Mouse (Mus musculus) cerebellum, postnatal 25 days (tissue): Measurements from ENCODE around the gene Gm26938.

Experiments used
- DNase-seq, 2 experiments: peaks; one replicate each; pipeline ENCODE4 v3.0.0; 2021; ENCODE audit warnings: mixed read lengths in 2 of 2

The Gm26938 gene

DNA sequence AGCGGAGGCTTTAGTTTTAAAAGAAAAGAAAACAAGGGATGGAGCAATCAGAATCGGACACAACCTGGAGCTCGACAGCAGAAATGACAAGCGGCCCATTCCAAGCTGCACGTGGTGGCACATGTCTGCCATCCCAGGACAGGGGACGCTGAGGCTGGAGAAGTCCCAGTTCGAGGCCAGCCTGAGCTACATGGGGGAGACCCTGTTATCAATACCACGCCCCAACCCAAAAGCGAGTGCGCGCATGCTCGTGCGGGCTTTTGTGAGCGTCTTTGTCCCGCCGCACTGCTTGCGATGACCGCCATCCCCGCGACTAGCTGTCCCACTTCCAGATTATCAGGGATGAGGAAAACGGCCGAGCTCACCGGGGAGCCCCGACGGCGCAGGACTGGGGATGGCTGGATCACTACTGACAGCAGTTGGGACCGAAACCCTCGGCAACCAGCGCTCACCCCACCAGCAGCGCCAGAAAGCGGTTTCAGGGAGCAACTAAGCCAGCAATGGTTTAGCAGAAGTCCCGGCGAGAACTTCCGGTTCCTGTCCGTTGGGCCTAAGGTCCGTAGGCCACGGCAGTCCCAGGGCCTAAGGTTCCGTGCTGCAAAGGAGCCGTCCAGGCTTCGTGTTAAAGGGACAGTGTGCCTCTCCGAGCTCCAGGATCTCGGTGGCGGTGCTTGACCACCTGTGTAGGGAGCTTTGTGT, at the start of gene Gm26938, which contains the start of gene Psmg3:
Gene Gm26938 (minus strand): TSS at position 51 of the 699 bp plus-strand sequence.
Gene Psmg3 (minus strand): TSS at position 529 of the 699 bp plus-strand sequence.
- DNase-seq, result peak; percentile 92 to 97

DNA sequence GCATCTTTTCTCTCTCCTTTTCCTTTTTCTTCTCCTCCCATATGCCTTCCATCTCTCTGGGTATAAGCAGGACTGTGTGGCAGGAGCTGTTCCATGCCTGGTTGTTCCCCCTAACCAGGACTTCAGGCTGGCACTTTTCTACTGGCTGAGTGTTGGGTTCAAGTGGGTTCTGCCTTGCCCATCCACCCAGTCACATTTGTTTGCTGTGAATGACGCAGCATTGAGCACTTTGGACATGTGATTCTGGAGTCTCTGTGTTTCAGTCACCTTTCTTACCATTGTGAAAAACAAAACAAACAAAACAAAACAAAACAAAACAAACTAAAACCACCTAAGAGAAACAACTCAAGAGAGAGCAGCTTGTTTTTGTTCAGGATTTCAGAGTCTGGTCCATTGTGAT, 45.3 kb upstream of the Gm26938 start:
- DNase-seq, result no peak

DNA sequence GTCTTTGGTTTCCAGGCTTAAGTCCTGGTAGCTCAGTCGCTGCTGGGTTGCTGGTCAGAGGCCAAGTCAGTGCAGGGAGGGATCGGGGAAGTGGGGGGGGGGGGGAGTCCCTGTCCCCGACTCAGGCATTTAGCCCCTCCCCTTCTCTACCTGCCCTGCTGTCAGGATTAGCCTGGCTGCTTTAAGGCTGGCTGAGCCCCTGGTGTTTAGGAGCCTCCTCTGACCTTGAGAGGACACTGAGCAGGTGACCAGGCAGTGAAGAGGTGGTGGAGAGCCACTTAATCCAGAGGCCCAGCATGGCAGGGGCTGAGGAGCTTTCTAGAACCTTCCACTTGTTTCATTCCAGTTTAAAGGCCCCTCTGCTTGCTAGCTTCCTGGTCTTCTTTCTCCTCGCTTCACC, 44.7 kb upstream of the Gm26938 start:
- no peak for DNase-seq

DNA sequence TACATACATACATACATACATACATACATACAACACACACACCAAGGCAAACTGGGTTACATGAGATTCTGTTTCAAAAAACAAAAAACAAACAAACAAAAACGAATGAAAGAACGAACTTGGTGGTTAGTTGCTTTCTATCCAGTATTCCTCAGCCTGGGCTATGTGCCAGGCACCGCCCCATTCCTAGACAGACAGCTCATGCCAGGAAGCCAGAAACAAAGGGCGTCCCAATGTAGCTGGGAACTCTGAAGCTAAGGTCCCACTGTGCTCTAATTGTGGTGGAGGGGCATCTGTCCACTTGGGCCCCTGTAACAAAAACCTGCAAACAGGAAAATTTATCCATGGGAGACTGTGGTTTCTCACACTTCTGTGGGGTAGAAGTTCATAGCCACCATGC, 36.6 kb upstream of the Gm26938 start:
- DNase-seq, result peak in 1 of 2 experiments; percentile 22

DNA sequence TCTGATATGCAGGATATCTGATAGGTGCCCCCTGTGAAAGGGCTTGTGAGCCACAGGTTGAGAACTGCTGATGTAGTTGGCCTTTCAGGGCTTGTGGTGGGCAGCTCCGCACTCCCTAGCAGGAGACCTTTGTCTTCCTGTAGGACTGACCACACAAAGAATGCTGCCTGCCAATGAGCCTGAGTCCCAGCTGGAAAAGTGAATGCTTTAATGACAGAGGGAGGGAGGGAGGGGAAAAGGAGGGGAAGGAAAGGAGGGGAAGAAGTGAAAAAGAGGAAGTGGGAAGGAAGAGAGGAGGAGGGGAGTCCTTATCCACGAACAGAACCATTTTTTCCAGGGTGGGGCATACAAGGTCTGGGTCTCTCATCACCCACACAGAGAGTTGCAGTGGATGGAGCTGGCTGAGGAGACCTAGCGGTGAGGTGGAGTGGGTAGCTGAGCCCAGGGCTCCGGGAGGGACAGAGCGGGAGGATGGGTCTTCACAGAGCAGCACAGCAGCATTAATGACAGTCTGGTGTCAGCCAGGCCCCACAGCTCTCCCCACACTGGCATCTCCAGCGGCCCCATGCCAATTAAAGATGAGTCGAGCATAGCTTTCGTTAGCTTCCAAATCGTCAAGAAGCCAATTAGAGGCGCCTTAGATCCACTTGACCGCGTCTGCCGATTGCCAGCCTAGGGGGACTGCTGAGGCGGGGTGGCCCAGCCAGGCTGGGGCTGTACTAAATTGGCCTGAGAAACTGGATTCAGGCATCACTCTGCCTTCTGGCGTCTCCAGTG, 34.3 kb upstream of the Gm26938 start:
- DNase-seq, result no peak

DNA sequence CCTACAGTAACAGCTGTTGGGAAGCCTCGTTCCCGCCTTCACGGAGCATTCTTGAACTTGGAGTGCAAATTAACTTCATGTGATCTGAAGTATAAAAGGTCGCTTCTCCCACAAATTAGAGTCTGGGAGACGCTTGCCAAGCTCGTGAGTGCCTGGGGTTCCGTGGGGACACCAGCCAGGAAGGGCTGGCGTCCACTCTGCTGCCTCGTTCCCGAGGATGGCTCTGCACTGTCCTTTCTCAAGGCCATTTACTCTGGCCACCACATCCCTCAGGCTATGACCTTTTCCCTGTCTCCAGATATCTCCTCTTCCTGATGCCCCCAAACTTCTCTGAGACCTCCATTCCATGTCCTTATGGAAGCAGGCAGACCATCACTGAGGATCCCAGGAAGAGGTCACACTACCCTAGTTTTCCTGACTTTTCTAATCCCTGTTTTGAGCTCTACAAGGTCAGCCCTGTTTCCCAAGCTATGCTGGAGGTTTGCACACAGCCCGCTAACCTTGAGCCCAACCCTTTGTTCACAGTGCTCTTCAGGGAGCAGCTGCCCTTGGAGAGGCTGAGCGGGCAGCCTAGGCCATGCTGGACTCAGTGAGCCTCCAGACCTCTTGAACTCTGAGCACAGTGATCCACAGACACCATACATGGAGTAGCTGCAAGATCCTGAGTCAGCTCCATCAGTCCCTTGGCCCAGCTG, 23.6 kb upstream of the Gm26938 start:
- DNase-seq, result peak in 1 of 2 experiments; percentile 22

DNA sequence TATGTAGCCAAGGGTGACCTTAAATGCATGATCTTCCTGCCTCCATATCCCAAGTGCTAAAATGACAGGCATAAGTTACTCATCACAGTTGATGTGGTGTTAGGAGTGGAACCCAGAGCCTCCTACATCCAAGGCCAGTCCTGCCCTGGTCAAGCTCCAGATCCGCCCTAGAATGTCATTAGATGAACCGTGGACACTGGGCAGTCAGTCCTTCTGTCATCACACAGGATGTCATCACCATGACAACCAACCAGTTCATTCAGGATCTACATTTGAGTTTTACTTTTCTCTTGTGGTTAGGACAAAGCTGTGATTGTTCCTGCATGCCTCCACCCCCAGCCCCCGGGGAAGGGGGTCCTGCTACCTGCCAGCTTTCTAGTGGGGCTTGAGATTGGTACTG, 12.9 kb upstream of the Gm26938 start:
- no peak for DNase-seq

DNA sequence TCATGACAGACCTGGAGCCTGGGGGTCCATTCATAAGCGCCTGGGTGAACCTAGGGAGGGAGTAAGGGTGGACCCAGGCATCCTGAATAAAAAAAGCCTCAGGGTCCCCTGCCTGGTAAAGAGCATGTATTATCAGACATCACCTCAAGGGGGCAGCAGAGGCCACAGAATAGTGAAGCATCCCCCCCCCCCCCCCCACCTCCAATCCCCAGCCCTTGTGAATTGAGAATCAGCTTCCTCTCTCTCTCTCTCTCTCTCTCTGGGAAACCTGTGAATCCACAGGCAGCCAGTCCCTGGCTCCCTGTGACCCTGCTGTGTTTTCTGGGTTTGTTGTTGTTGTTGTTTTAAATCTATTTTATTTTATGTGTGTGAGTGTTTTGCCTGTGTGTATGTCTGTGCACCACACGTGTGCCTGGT, 12.3 kb upstream of the Gm26938 start:
- peak; percentile 56 to 79 for DNase-seq

DNA sequence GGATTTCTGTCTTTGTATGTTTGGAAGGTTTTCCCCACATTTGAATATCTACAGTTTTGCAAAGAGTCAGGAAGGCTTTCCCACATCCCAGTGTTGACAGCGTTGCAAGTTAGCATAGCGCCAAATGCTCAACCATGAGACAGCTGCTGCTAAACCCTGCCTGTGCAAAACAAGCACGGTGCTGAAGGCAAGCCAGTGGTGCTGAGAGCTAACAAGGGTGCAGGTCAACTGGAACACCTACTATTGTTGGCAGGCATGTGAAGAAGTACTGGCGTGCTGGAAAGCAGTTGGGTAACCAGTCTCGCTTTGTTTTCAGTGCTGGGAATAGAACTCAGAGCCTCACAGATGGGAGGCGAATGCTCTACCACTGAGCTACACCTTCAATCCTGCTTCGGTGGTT, 9.5 kb upstream of the Gm26938 start:
- DNase-seq, result no peak

DNA sequence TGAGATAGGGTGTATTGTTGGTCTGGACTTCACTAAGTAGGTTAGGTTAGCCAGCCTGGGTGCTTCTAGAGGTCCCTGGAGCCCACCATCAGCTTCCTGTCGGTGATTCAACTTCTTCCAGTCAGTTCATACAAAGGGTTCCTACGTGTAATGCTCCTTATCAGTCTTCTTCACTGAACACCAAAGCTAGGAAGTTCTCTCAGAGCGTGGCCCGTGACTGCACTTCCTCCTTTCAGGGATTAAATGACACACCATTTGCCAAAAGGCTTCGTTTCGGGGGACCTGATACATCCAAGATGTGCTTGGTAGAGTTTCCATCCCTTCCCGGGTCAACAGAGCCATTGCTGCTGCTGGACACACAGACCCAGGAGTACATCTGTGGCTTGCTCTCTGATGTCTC, 5.9 kb upstream of the Gm26938 start:
- DNase-seq, result no peak

DNA sequence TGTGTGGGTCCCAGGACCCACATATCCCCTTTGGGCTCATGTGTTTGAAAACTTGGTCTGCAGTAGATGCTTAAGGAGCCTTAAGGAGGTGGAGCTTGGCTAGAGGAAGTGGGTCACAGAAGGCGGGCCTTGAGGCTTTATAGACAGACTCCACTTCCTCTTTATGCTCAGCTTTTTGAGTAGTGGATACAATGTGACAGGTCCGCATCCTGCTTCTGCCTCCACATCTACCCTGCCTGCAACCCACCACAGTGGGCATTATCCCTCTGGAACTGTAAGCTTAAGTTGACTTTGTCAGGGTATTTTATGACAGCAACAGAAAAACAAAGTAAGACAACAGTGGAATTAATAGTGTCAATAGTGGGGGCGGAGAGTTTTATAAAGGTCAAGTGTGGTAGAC, 4.5 kb upstream of the Gm26938 start:
- DNase-seq, result no peak

DNA sequence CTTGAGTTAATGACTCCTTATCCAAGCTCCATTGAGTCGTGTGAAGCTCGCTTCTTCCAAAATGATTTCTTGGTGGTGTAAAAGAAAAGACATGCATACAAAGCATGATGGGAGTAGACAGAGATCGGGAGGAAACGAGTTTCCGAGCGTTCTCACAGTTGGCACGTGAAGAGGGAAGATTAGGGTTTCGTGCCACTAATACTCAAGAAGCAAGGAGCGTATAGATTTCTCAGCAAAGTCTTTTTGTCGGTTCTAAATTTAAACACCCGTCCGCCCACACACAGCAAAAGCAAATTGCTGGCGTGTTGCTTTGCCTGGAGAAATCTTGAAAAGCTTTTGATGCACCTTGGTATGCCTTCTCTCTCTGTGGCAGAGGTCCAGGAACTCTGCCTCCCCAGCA, 3.2 kb upstream of the Gm26938 start:
- no peak for DNase-seq

DNA sequence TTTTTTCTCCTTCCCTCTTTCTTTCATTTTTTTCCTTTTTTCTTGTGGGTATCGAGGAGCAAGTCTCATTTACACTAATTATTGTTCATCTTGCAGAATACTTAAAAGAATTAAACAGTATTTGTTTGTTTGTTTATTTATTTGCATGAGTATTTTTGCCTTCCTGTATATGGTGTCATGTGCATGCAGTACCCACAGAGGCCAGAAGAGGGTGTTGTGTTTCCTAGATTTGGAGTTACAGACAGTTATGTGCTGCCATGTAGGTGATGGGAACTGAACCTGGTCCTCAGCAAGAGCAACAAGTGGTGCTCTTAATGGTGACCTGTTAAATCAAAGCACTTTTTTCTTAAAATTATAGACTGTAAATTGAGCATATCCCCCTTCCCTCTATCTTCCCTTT, 1.4 kb upstream of the Gm26938 start:
- DNase-seq, result peak in 1 of 2 experiments; percentile 26

DNA sequence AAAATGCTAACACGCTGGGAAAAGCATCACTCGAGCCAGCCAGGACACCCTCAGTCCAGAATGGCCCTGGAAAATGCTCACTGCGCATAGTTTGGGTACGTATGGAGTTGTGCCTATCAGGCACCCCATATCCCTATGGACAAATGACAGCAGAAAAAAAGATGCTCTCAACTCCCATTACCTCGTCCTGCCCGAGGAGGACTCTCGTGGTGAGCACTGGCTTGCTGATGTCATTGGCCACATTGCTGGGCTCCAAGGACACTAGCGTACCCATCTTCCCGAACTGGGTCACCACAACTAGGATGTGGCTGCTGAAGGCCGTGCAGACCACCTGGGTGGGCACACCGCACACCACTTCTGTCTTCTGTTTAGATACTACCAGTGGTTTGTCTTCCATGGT, 260 bp downstream of the Gm26938 start:
- no peak for DNase-seq

DNA sequence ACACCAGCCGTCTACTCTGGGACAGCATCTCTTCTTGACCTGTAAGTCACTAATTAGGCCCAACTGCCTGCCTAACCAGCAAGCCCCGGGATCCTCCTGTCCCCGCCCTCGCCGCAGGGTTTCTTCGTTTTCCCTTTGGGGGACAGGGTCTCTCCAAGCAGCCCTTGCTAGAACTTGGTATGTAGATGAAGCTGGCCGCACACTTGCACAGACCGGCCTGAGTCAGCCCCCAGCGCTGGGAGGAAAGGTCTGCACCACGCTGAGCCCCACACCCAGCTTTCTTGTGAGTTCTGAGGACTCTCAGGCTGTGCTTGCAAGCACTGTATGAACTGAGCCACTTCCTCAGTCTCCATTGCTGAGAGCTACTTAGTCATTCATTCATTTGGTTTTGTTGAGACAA, 1.7 kb downstream of the Gm26938 start:
- DNase-seq, result no peak

DNA sequence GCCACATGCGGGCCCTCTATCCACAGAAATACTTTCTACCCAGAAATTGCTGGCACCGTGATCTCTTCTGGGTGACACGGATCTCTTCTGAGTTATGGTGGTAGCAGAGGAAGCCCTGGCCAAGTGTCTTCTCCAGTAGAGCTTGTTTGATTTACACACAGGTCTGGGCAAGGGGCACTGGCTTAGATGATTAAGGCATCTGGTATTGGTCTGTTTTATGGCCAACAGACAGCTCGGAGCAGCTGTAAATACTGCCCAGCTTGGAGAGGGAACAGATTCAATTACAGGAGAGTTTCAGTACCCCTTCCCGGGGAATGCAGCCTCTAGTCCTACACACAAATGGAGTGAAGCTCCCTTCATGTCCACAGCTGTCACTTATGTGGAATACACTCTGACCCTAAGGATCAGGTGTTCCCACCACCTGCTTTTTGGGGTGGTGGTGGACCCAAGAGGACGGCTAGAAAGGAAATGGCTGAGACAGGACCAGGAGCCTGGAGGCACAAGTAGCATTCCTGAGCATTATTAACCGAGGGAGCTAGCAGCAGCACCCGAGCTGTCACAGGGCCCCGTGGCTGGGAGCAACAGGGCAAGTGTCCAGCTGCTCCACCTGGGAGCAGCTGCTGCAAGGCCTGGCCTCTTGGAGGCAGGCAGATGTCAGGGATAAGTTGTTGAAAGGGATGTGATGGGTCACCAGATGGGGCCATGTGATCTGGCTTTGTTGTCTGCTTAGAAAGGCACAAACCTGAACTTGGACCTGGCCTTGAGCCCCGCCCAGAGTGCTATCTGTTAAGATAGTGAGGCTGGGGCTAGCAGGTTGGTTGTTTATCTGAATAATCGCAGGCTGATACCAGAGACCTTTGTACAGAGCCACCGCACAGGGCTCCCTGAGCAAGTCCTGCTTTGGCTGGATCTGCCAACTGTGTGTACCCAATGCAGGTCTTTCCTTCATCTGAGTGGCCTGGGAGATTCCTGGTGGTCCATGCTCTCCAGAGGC, 4.4 kb downstream of the Gm26938 start:
- DNase-seq, result no peak

DNA sequence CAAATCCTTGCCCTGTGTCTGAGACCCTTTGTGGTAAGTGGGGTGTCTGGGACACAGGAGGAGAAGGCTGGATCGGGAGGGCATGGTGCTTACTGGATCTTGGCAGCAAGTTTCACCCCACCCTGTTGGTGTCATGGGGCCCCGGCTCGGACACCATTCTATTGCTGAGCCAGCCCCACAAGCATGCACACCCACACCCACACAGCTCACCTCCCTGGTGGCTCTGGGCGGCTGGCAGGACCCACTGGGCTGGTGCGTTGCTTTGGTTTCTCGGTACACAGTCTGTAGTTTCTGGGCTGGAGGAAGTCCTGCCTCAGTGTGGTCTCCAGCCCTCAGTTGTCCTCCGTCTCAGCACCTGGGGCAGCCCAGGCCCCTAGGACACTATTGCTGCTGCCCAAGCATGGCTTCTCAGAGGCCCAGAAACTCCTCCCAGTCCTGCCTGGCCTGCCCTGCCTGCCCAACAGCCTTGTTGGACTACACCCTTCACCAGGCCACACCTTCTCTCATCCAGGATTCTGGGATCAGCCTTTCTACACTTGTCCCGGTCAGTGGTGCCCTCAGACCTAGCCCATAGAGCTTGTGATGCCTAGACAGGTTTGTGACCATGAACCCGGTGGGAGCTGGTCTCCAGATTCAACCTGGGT, 6.5 kb downstream of the Gm26938 start, which contains the start of gene Tmem184a:
Gene Tmem184a (minus strand): TSS at position 380 of the 644 bp plus-strand sequence.
- DNase-seq, result no peak

DNA sequence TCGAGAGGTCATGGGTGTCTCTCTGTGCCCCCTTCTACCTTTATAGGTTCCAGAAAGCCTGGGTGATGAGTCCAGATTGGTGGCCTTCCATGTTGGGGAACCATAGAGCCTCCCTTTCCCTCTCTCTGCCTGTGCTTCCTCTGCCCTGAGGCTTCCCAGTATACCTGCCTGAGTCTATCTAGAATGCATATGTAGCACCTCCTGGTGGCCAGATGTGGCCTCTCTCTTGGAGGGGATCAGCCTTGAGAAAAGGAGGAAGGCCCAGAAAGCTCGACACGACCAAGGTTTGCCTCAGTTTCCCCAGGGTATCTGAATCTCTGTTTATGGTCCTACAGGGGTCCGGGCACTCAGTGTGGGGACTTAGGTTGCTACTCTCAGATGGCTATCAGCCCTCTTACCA, 7.4 kb downstream of the Gm26938 start:
- DNase-seq, result peak in 1 of 2 experiments; percentile 31

DNA sequence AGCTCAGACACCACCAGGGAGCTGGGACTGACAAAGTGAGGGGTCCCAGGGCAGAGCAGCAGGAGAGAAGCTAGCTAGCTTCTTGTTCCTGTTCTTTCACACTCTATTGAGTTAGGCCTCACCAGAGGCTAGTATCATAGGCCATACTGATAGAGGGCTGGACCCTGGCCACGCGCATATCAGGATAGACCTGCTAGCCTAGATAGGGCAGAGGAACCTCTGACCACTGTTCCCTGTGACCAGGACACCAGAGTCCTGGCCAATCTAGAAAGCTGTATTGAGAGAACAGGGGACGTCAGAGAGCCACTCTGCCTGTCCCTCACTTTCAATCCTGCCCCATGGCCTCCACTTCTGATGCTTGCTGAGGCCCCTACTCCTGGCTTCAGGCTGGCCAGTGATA, 8.2 kb downstream of the Gm26938 start:
- DNase-seq, result no peak

DNA sequence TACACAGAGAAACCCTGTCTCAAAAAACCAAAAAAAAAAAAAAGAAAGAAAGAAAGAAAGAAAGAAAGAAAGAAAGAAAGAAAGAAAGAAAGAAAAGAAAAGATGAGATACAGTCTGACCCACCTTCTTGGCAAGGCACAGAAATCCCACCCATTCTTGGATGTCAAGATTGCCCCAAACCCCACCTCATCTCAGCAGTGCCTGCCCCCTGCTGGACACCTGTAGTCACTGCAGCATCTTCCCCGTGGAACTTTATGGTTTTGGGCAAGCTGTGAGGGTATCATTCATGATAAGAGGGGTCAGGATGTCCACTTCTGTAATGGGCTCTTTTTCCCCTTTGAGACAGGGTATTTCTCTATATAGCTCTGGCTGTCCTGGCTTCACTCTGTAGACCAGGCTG, 8.9 kb downstream of the Gm26938 start:
- DNase-seq, result no peak

DNA sequence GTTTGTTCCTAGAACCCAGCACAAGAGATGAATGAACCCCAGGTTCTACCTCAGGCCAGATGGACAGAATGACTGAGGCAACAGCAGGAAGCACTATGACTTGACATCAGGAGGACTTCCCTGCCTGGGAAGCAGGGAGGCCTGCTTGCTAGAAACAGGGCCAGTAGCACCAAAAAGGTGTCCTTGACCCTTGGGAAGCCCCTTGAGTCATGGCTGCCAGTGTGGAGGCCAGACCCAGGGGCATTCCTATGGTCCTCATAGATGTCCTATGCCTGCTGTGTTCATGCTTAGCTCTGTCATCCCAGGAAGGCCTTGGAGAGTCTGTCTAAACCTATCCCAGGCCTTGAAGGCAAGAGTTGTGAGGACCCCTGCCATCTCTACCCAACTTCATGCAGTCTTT, 9.8 kb downstream of the Gm26938 start:
- no peak for DNase-seq

DNA sequence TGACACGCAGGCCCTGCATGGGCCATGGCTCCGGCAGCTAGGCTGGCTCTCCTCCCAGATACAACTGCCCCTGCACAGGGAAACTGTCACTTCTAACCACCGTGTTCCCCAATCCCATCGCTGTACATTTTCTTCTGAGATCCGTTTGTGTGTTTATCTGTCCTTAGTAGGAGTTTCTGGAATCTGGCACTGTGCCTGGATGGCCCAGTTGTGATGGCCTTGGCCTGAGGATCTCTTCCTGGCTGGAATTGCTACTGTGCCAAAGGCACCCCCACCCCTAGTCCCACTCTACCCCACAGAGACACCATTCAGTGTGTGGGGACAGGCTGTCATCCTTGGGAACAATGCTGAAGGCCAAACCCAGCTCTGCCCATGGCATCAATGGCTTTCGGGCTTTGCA, 10.2 kb downstream of the Gm26938 start:
- DNase-seq, result no peak
